Mouse (Mus musculus): ENCODE results near the gene Gypa.

The Gypa gene

DNA sequence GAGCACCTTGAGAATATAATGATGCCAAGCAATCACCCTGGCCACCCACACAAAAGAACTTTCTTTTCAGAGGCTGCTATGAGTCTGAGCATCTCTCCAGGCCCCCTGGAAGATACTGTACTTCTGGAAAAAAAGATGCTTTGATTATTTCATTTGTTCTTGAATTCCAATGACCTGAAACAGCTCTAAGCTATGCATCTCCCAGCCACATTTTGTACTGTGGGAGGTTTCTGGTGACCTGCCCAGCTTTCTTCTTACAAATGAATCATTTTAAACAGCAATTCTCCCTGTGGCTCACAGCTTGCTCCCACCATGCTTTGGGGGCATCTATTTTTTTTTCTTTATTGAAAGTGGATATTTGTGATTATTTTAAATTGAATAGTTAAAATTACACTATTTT is 56.9 kb downstream of the Gypa start:
- DNase-seq (ENCODE audit: low read depth, low spot score), result no peak

DNA sequence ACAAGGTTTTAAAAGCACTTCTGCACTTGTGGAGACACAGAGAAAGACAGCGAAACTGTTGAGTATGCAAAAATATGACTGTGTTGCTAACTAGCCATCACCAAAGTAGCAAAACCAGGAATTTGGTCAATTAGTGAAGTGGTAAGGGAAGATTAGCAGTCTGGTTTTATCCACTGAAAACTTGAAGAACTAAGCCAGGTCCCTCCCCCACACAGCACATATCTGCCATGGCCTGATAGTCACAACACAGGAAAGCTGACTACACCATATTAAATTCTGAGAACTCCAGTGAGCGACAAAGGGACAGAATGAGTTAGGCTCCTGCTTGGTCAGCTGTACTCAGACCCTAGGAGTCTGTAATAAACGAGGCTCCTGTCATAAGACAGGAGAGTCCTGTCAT is 57.7 kb downstream of the Gypa start:
- DNase-seq (ENCODE audit: low read depth, low spot score), result no peak

DNA sequence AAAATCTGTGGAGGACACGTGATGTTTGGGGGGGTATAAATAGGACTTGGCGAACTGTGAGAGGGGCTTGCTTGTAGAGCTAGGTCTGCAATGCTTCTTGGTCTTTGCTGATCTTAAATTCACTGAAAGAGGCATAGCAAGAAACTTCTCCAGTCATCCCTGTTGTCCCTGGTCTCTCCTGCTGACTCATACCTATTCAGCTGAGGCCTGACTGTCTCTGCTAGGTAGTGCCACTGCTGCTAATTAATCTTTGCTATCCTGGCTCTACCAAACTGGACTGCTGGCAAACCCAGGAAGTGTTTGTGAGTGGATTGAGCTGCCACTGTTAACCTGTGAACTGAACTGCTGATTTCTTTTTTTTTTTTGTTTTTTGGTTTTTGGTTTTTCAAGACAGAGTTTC is 61.4 kb downstream of the Gypa start:
- no peak for DNase-seq (ENCODE audit: low read depth, low spot score)

Measured in retina, adult 2 months (tissue).